Mouse (Mus musculus) retina, embryonic 14.5 days (tissue): ENCODE data around the gene Eif4e3.

Experiments
- DNase-seq: peaks from one replicate; pipeline ENCODE4 v3.0.0-alpha.2; 2015; ENCODE audit warnings: low spot score

Eif4e3 gene

DNA sequence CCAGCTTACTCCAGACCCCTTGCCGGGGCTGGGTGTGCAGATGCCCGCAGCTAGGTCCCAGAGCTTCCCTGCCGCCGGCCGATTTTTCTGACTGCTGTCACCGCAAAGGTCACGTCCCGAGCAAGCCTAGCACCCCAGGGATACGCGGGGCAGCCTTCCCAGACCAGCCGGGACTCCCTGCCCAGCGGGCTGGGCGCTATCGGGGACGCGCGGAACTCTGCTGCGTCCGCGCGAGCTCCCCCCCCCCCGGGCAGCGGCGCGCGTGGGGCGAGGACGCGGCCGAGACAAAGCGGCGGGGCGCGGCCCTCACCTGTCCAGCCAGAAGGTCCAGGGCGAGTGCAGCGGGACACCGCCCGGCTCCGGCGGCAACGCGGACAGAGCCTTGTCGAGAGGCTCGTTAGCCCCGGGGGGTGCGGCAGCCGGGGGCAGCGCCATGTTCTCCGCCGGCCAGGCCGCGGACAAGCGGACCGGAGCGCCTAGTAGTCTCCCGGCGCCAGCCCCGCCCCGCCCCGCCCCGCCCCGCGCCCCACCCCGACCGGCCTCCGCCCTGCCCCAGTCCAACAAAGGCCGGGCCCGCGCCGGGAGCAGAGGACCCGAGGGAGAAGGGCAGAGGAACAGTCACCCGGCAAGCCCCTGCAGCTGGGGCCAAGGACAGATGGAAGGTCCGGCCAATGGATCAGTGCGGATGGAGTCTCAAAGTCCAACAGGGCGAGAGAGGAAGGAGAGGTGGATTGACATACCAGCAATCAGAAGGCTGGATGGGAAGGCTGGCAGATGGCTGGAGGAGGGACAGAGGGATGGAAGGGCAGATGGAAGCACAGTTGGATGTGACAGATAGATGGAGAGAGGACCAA is at the start of gene Eif4e3, which contains the start of gene Gm20696:
TSS of gene Eif4e3 (minus strand) at position 454 of the 854 bp plus-strand sequence.
TSS of gene Gm20696 (minus strand) at position 480 of the 854 bp plus-strand sequence.
- peak; percentile 76 for DNase-seq

DNA sequence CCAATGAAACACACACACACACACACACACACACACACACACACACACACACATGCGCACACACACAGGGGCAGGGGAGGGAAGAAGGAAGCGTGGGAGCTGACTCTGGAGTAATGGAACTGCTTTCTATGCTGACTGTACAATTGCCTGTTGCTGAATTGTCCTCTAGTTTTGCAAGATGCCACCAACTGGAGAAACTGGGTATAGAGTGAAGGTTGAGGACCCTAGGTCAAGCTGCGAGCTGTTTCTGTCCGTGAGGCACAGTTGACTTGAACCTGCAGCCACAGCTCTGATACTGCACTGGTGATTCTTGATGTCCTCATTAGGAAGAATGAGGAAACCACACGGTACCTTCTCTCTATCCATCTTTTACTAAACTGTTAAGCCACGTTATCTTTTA is 49.3 kb upstream of the Eif4e3 start:
- no peak for DNase-seq

DNA sequence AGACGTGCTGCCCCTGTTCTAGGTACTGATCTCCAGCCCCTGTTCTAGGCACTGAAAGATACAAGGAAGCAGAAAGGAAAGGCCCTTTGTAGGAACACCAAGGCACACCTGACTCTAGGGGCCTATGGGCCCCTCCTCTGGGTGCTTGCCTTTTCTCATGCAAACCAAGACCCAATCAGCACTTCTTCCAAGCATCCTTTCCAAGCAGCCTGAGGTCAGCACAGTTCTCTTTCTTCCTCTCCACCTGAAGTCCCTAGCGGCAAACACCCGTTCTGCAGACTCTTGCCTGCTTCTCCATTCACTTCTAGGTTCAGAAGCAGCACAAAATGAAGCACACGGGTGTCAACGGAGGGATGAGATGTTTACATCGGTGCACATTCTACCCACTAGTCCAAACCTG is 48.6 kb upstream of the Eif4e3 start:
- DNase-seq, result no peak

DNA sequence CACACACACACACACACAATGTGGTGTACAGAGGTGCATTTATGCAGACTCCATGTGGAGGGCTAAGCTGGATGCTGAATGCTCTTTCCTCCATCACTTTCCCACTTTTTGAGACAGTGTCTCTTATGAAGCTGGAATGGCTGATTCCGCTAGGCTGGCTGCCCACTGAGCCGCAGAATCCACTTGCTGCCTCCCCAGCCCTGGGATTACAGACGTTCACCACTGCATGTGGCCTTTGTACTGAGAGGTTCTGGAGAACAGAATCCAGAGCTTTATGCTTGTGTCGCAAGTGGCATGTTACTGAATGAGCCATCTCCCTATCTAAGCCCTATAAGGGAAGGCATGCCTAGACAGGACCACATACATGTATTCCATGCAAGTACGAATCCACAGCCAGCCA is 46.7 kb upstream of the Eif4e3 start:
- DNase-seq, result no peak

DNA sequence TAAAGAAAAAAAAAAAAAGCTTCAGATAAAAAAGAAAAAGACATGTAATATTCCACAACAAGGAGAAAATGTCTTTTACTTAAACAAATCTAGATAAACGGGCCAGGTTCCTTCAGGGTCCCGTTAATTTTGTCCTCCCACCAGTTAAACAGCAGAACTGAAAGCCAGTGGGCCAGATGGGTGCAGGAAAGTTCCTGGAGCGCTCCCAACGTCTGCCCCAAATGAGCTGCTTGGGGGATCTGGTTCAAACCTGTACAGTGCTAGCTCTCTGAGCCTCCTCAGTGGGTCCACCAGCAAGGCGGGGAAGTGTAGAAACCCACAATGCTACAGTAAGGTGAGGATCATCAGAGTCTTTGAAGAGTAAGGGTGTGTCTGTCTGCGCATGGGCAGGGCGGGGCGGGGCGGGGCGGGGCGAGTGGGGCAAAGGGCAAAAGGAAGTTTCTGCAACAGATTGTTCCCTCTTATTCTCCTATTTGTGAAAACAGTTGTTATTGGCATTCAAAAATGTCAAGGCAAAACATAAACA is 45.1 kb upstream of the Eif4e3 start:
- no peak for DNase-seq

DNA sequence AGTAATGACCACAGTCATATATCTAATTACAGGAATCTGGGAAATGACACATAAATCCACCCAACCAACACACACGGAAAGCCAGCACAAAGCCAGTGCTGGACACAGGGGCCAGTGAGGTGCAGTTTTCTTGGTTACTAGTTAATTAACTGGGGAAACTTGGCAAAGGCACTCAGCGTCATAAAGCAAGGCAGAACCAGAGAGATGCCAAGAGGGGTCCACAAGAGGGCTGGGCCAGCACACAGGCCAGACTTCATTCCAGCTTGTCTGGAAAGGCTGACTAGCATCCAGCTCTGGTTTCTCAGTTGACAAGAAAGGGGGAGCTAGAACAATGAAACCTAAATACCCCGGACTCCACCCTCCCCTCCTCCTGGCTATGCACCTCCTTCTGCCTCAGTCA is 33.9 kb upstream of the Eif4e3 start:
- no peak for DNase-seq

DNA sequence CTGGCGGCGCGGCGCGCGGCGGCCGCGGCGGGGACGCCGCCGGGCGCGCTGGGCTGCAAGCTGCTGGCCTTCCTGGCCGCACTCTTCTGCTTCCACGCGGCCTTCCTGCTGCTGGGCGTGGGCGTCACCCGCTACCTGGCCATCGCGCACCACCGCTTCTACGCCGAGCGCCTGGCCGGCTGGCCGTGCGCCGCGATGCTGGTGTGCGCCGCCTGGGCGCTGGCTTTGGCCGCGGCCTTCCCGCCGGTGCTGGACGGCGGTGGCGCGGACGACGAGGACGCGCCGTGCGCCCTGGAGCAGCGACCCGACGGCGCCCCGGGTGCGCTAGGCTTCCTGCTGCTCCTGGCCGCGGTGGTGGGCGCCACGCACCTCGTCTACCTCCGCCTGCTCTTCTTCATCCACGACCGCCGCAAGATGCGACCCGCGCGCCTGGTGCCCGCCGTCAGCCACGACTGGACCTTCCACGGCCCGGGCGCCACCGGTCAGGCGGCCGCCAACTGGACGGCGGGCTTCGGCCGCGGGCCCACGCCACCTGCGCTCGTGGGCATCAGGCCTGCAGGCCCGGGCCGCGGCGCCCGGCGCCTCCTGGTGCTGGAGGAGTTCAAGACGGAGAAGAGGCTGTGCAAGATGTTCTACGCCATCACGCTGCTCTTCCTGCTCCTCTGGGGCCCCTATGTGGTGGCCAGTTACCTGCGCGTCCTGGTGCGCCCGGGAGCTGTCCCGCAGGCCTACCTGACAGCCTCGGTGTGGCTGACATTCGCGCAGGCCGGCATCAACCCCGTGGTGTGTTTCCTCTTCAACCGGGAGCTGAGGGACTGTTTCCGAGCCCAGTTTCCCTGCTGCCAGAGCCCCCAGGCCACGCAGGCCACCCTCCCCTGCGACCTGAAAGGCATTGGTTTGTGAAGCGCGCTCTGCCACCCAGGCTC is 26.6 kb upstream of the Eif4e3 start:
- DNase-seq, result peak; percentile 47

DNA sequence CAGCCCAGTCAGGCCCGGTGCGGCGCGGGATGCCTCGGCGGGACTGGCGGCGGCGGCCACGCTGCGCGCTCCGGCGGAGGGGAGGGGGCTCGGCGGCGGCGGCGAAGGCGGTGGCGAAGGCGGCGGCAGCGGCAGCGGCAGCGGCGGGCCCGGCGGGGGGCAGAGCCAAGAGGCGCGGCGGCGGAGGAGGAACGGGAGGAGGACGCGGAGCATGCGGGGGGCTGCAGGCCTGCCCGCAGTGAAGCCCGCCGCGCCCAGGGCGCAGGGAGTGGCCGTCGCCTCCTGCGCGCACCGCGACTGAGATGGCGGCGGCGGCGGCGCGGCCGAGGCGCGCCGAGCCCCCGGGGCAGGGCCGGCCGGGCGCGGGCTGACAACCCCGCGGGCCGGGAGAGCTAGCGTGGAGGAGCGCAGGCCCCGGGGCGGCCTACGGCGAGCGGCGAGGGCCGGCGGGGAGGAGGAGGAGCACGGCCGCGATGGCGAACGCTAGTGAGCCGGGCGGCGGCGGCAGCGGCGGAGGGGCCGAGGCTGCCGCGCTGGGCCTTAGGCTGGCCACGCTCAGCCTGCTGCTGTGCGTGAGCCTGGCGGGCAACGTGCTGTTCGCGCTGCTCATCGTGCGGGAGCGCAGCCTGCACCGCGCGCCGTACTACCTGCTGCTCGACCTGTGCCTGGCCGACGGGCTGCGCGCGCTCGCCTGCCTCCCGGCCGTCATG is 25.8 kb upstream of the Eif4e3 start, which contains the start of gene Gpr27:
TSS of gene Gpr27 (plus strand) at position 474 of the 710 bp plus-strand sequence.
- DNase-seq, result peak; percentile 67

DNA sequence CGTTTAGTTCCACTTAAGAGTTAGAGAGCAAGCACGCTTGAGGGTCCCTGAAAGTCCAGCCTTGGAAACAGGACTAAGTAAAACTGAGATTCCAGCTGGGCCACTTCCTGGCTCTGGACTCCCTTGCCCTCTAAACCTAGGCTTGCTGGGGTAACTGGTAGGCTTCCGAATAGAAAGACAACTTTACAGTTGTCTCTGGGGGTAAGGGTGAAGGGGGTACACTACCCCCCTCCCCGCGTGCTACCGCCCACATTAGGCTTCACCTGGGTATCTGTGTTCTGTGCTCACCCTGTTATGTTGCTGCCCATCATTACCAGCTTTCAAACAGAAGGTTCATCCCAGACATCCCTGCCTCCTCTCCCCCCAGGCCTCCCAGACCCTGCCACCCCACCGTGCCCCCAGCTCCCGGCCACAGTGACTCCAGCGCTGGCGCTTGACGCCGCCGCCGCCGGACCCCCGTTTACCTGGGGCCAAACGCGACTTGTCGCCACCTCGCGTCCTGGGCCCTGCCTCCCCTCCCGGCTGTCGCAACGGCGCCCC is 25.2 kb upstream of the Eif4e3 start:
- DNase-seq, result no peak

DNA sequence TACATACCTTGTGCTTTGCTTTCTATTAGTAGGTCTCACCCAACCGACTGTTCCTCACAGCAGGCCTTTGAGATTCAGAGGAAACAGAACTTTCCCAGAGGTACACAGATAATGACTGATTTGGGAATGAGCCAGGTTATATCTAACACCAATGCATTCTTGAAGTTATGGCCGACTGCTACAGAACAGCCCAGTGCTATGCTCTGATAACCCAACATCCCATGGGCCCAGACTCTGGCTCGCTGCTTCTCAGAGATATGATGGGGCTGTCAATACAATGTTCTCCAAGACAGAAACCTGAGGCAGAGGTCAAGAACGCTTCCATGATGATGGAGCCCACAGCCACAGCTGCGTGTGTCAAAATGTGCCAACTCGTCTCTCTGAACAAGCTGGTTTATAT is 21.9 kb upstream of the Eif4e3 start:
- no peak for DNase-seq

DNA sequence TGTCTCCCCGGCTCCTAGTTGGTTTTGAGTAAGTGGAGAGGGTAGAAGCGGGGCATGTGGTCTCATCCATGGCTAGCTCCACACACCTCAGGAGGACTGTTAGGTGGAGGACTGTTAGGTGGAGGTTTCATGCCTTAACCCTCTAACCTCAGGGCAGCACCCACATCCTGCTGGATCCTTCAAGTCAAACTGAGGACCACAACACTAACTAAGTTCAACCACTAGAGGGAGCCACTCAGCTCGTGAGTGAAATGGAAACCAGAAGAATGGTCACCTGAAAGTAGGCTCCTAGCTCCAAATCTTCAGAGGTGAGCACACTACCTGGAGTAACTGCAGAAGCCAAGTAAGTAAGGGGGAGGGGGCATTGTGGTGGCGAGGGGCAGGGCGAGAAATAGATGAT is 18.3 kb upstream of the Eif4e3 start:
- peak; percentile 46 for DNase-seq

DNA sequence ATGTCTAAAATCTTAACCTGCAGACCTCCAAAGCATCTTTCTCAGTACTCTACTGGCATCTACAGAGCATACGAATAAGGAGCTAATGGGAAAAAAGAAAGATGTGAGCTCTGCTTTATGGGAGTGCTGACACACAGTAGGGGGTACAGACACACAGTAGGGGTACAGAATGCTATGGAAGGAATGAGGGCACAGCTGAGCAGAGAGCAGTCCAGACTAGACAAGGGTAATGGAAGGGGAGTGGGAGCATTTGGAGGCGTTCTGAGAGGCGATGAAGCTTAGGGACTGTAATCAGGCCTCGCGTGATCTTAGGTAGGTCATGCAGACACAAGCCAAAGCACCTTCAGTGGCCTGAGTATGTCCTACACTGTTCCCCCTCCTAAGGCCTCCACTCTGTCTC is 17.4 kb upstream of the Eif4e3 start:
- DNase-seq, result no peak

DNA sequence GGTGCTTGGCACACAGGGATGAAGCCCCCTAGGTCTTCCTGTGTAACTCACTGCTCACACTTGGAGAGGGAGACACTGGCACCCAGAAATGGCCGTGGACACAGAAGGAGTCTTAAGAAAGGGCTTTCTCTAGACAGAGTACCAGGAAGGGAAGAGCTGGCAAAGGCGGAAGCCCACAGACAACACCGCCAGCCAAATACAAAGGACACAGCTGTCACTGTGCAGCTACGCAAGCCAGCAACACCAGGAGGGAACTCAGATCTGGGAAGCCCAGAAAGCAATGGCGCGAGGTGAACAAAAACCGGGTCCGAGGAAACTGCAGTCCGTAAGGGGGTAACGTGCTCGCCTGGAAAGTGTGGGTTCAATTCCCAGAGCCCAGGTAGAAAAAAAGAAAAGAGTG is 11.5 kb upstream of the Eif4e3 start:
- no peak for DNase-seq

DNA sequence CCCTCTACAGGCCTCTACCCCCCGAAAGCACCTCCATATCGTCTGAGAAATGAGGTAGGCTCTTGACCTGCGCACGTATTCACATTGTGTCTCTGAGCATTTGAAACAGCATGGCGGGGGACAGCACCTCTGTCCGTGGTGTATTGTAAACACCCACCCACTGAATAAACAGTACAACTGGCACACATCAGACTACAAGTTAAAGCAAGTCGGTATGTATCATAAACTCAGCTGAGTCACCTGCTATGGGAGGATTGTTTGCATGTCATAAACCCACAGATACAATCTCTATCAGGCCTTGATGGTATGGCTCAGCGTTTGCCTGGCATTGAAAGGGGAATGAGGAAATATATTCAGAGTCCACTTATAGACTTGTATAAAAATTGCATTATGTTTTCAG is 10.8 kb upstream of the Eif4e3 start:
- DNase-seq, result no peak

DNA sequence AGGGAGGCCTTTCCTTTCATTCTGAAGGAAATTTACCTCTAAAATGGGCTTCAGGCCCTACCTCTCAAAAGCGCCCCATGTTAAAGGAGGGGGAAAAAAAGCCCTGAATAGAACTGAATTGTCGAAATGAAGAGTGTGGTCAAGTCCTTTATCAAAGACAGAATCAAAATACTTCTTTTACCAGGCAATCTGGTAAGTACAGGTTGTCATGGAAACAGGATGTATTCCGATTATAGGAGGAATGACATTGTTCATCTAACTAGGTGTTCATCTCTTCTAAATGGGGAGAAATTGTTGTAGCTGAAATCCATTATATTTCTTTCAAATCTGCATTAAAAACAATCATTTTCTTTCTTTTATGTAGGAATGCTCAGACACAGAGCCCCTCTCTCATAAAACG is 7.9 kb upstream of the Eif4e3 start:
- no peak for DNase-seq

DNA sequence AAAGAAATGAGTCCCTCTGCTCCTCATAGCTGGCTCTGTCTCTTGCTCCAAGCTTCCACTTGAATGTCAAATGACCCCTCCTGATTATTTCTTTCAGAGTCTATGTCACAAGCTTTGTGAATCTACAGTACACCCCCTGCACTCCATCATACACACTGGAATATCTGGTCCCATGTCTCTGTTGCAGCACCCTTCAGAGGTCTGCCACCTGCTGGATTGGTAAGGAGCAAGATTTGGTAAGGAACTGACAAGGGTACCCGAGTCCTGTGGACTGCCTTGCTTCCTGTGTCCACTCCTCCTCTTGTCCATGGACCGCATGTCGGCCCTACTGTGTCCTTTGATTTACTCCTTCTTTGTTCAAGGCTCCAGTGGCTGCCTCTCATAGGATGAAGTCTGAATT is 5.2 kb upstream of the Eif4e3 start:
- DNase-seq, result no peak

DNA sequence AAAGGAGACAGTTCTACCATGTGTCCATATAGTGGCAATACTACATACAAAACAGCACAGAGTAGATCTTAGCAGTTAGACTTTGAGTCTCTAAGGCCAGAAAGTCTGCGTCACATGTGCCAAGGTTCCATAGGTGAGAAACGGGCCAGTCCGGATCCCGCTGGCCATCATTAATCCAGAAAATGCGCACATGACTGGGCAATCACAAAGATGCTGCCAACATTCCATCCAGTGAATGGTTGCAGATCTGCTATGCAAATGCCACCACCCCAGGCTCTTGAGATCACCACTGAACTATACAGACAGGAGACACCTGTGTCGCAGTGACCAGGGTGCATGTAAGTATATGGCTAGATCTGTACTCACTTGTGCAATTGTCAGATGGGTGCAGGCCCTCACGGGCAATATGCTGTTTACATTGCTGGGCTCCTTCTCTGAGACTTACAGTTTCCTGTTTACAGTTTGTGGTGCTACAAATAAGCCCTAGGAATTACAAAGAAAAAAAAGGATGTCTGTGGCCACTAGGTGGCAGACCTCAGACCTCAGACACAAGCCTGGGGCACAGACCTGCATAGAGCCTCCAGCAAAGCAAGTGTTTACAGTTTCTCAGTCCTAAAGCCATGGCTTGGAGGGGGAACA is 4.0 kb upstream of the Eif4e3 start:
- peak; percentile 83 for DNase-seq

DNA sequence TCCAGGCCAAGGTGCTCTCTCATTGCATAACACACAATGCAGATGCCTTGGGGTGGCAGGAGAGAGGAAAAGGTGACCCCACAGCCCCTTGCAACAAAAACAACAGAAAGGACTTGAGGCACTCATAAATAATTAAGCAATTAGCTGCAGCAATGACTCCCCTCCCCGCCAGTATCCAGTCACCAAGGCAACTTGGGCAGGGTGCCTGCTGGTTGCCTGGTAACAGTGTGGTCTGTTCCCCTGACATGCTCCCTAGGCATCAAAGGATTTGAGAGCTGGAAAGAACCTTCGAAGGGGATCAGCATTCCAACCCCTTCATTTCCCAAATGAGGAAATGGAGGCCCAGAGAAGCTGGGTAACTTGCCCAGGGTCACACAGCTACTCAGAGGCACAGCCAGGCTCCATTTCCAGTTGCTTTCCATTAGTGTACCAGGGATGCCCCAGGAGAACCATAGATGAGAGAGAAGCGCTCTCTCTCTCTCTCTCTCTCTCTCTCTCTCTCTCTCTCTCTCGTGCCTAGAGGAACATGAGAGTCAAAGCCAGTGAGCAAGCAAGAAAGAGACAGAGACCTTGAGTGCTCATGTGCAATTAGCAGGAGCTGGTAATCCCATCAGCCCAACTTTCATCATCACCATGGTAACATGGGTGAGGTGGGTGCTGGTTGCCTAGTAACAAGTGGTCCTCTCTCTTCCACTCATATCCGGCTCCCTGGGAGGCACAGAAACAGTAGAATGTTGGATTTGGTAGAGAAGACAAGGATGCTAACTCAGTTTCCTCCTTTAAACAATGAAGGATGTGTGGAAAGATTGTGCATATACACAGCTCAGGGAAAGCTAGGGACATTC is 3.1 kb upstream of the Eif4e3 start:
- peak; percentile 65 for DNase-seq

DNA sequence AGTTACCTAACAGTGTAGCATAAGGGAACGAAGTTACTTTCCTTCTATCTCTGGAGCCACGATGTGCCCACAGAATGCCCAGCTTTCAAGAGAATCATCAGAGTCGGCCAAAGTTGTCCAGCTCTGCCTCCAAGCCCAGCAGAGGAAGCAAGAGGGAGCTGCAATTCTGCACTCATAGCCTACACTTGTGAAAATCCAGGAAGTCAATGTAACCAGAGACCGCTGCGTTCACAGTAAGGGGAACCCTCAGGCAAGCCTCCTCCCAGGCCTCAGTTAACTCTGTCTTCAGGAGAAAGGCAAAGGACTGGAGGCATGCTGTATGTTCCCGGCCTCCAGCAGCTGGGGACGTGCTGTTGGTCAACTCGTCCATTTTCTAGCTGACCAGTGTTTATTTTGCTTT is 719 bp upstream of the Eif4e3 start:
- DNase-seq, result no peak
